Mouse (Mus musculus): ENCODE results near the gene Bckdha.

The Bckdha gene

DNA sequence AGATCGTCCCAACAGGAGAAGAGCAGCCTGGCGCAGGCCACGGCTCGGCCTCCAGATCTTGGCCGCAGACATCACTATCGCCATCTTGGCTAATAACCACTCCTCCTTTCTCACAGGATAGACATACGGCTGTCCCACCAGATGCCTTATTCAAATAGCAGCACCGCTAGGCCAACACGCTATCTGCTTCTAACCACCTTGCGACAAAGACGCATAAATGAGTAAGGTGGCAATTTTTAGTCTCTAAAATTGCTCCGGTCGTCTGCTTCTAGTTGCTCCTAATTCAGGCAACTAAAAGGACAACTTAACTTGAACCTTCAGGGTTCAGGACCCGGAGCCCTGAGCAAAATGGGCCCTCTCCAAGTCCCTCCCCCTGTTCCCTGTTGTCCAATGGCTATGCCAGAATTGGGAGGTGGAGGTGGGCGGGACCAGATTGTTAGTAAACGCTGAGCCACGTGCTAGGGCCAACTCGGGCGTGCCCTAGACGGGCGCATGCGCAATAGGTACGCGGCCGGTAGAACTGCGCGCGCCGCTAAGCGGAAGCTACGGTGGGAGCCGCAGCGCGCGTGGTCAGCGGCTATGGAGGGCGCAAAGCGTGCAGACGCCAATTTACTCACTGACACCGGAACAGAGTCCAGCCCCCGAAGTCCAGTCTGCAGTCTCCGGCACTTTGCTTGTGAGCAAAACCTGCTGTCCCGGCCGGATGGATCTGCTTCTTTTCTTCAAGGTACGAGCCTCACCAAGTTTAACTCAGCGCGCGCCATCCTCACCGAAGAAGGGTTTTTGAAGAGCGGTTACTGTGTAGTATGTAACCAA lies at the start of gene Bckdha, which contains the start of gene Exosc5:
TSS of gene Bckdha (minus strand) at position 325 of the 816 bp plus-strand sequence.
TSS of gene Exosc5 (plus strand) at position 508 of the 816 bp plus-strand sequence.
- DNase-seq (ENCODE audit: extremely low spot score): peak; percentile 98

DNA sequence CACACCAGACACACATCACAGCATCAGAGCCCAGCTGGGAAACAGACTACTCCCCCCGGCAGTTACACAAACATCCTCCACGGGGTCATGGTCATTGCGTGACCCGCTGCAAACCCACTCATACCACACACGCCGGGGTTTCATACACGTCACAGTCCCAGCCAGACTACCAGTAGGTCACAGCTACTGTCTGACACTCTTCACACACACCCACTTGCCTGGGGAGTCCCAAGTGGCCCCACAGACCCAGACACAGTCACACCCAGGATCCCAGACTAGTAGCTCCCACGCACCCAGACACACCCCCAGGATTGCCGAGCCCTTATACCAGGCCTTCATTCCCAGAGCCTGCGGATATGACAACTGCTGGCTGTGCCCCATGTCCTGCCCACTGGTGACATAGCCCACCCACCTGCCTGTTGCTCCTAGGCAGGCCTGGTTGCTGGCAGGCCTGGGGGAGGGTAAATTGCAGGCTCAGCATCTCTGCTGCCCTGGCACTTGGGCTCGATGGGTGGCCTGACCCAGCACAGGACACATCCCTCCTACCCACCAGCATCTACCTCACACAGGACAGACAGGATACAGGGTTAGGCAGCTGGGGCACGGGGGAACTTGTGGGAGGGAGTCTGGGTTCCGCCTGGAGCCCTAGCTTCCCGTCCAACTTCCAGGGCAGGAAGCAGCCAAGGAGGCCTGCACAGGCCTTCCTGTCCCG lies 49.0 kb upstream of the Bckdha start:
- DNase-seq (ENCODE audit: extremely low spot score): no peak

DNA sequence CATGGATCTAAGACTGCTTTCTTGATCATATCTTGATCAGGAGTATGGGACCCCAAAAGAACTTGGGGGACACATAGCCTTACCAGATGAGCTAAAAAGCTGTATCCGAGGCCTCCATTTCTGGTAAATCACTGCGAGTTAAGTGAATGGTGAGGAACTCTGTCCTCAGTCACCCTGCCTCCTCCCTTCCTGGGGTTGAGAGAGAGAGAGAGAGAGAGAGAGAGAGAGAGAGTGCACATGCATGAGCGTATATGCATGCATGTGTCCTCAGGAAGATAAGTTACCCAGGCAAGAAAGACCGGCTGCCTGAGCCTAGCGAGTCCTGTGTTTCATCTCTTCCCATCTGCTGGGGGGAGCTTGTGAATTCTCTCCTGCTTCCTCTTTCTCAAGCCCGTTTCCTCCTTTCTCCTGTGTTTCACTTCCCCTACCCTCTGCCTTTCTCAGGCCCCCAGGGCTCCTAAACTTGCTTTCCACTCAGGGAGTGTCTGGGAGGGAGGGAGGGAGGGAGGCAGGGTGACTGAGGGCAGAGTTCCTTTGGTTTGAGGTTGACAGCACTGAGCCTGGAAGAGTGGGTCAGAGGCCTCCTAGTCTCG lies 47.9 kb upstream of the Bckdha start:
- DNase-seq (ENCODE audit: extremely low spot score): no peak

- no peak for DNase-seq (ENCODE audit: extremely low spot score)
These were observed 47.0 kb upstream of the Bckdha start for GRCm38 (mm10) chr7:25705801-25706251.

DNA sequence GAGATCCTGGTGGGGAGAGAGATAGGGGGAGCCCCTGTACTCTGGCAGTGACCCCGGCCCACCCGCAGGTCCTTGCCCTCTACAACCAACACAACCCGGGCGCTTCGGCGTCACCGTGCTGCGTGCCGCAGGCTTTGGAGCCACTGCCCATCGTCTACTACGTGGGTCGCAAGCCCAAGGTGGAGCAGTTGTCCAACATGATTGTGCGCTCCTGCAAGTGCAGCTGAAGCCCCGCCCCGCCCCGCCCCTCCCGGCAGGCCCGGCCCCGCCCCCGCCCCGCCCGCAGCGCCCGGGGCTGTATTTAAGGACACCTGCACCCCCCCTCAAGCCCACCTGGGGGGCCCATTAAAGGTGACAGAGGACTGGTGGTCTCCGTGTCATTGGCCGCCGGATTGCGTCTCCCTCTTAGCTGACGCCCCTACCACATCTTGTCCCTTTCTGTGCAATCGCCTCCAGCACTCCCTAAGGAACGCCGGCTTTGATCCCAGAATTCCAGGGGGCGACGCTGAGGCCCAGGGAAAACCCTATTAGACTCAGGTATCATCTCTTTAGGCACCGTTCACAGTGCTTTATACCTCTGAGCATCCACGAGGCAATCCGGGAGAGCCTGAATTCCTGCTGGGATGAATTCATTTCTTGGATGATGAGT lies 46.1 kb upstream of the Bckdha start:
- DNase-seq (ENCODE audit: extremely low spot score): peak; percentile 61

GRCm38 (mm10) chr7:25703793-25704494 lies 45.2 kb upstream of the Bckdha start:
- no peak for DNase-seq (ENCODE audit: extremely low spot score)

GRCm38 (mm10) chr7:25702350-25702749 lies 43.6 kb upstream of the Bckdha start:
- DNase-seq (ENCODE audit: extremely low spot score): no peak

DNA sequence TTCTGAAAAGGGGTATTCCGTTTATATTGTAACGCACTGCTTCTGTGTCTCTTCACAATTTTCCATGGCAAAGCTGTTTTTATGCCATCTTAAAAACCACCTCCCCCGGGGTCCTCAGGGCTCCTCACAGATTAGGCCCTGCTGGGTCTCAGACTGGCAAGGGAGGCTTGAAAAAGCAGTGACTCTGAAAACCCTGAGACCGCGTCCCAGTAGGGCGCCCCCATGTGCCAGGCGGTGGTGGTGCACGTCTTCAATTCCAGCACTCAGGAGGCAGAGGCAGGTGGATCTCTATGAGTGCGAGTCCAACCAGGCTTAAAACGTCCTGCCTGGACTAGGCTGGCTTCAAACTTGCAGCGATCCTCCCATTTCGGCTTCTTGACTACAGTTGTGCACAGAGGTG lies 42.0 kb upstream of the Bckdha start:
- DNase-seq (ENCODE audit: extremely low spot score): no peak

DNA sequence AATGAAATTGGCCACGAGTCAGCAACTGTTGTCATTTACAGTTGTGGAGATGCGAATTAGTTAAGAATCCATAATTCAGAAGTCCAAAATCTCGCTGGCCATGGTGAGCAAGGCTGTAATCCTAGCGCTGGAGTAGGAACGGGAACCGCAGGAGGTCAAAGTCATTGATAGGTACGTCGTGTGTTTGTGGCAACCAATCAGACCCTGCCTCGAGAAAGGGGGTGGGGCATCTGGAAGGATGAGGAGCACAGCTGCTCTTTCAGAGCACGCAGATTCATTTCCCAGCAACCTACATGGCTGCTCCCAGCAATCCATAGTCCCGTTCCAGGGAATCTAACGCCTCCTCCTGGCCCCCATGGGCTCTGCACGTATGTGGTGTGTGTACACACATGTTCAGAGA lies 41.1 kb upstream of the Bckdha start:
- DNase-seq (ENCODE audit: extremely low spot score): no peak

DNA sequence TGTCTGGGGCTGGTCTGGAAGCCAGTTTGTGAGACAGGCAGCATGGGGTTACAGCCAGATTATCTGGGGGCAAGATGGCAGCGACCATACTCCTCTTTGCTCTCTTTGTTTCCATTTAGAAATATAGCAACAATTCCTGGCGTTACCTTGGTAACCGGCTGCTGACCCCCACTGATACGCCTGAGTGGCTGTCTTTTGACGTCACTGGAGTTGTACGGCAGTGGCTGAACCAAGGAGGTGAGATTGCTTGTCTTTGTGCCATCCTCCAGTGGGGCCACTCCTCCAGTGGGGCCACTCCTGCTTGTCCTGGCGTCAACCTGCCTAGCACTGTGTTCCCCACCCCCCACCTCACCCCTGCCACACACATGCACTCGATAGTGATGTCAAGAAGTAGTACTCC lies 35.3 kb upstream of the Bckdha start:
- no peak for DNase-seq (ENCODE audit: extremely low spot score)

DNA sequence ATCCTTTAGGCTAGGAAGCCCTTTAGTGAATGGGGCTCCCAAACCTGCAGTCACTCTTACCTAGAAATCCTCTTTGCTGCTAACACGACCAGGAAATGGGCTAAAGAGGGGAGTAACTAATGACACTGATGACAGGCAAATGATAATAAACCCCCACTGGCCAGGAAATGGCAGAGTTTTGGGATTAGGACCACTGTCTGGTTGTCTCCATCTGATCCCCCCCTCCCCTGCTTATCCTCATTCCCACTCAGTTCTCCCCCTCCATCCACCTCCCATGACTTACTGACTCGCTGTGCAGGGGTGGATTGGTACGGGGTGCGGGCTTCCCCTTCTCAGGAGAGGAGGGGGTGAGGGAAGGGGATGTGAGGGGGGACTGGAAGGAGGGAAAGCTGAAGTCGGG lies 31.3 kb upstream of the Bckdha start:
- no peak for DNase-seq (ENCODE audit: extremely low spot score)

DNA sequence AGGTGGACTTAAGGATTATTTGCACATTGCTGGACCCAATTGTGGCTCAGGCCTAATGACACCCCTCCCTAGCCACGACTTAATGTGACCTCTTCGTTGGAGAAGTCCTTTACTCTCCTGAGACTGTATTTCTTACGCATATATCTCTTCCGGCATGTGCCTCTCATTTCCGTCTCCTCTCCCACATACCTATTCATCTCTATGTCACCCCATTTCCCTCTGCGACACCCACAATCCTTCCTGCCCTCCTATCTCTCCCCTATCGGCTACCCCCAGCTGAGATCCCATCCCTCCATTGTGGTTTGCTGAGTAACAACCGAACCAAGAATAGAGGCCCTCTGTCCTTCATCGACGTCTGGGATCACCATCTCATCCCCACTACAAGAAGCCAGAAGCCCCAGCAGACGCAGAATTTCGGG lies 30.8 kb upstream of the Bckdha start:
- DNase-seq (ENCODE audit: extremely low spot score): no peak

DNA sequence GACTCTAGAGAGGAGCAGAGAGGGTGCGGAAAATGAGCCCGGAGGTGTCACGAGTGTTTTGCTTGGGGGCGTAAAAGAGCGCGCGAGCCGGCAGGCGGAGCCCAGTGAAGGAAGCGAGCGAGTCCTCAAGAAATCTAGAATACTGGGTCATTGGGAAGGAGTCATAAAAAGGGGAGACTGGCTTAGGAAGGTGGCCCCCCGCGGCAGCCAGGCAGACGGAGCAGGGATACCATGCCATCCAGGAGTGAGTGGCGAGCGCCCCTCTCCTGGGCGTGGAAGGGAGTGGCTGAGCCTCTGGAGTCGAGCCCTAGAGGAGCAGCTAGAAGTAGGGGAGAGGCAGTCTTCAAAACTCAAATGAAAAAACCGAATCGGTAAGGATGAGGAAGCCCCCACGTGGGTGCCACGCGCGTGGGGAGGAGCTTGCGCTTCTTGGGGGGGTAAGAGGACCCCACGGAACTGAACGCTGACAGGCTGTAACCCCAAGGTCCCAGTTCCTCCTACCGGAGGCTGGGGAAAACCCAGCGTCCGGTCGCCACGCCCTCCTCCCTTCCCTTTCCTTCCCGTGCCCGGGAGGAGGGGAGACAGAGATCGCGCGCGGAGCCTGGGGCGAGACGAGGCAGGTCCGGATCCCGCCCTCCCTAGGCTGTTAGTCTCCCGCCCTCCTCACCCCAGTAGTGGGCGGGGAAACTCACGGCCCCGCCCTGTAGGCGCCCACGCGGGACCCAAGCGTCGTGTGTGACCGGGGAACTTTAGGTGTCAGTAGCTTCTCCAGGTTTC lies 30.2 kb upstream of the Bckdha start:
- DNase-seq (ENCODE audit: extremely low spot score): peak; percentile 60

DNA sequence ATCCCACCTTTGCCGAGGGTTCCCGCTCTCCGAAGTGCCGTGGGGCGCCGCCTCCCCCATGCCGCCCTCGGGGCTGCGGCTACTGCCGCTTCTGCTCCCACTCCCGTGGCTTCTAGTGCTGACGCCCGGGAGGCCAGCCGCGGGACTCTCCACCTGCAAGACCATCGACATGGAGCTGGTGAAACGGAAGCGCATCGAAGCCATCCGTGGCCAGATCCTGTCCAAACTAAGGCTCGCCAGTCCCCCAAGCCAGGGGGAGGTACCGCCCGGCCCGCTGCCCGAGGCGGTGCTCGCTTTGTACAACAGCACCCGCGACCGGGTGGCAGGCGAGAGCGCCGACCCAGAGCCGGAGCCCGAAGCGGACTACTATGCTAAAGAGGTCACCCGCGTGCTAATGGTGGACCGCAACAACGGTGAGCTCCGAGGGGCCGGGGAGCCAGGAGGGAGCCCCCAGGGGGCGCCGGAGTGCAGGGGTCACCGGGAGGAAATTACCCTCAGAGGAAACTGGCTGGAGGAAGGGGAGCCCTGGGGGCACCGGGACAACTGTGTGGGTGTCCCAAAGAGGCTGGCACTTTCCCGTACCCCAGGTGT lies 29.1 kb upstream of the Bckdha start:
- DNase-seq (ENCODE audit: extremely low spot score): peak; percentile 40

GRCm38 (mm10) chr7:25686680-25687531 lies 28.1 kb upstream of the Bckdha start, which contains the start of gene Tgfb1:
TSS of gene Tgfb1 (plus strand) at chr7:25687002.
- DNase-seq (ENCODE audit: extremely low spot score): peak; percentile 80

GRCm38 (mm10) chr7:25685926-25686470 lies 27.2 kb upstream of the Bckdha start:
- no peak for DNase-seq (ENCODE audit: extremely low spot score)

GRCm38 (mm10) chr7:25684659-25685058 lies 25.9 kb upstream of the Bckdha start:
- no peak for DNase-seq (ENCODE audit: extremely low spot score)

DNA sequence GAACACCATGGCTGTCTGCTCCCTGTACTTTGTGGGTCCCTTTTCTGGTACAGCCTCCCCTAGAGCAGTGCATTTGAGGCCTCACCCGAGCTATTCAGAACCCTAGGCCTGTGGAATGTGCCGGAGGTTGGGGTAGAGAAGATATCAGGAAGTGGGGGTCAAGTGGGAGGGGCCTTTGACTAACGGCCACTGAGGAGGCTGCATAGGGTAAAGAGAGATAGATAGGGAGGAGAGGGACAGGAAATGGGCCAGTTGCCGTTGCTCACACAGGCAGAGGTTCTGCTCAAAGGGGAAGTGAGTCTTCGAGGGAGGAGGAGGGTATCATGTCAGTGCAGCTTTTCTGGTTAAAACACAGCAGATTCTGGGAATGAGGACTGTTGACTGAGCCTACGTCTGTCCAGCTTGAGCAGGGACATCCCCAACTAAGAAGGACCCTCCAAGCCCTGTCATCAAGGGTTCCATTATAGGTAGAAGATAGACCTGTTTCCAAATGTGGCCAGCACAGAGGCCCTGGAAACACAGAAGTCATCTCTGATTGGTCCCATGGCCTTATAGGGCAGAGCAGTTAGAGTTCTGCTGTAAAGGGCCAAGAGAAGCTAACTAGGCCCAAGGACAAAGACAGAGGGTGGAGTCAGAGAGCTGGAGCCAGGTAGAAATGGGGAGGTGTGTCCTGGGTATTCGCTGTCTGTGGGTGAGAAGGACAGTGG lies 24.8 kb upstream of the Bckdha start:
- DNase-seq (ENCODE audit: extremely low spot score): no peak

Data from embryo, embryonic 9.5 days (tissue).